Mouse (Mus musculus): Measurements from ENCODE around the gene Kif16b. TPM values are rescaled to one million over a fixed set of nuclear protein-coding genes. Genes with fewer than 3 reads are reported as not detected.

Kif16b gene
- total and polyA plus RNA-seq, 3 experiments: 10.7 to 32.0 (median 13.0) TPM

GRCm38 (mm10) chr2:142859452-142859851, 41.9 kb downstream of the Kif16b start:
- H3K4me1 ChIP-seq (ENCODE audit: control insufficient read depth in 1 of 2, insufficient read depth in 2 of 2, low read length in 2 of 2): no peaks in the 10 kb centered on the region
- H3K9ac ChIP-seq (ENCODE audit: control insufficient read depth, low read depth, low read length, poor library complexity, severe bottlenecking): no peak overlapping the region
- H3K36me3 ChIP-seq (ENCODE audit: control insufficient read depth in 1 of 2, insufficient read depth in 2 of 2, low read length in 2 of 2): peaks cover 0 to 3% of the 10 kb centered on the region in 2 experiments; a peak in 2 of 4 replicates
- H3K79me2 ChIP-seq (ENCODE audit: control insufficient read depth, insufficient read depth, low read length, poor library complexity): no peaks in the 10 kb centered on the region
- no peaks in the 10 kb centered on the region for H3K27me3 ChIP-seq (ENCODE audit: control insufficient read depth in 1 of 2, insufficient read depth in 2 of 2, low read length in 2 of 2)
- no peak for TF ChIP-seq KAT2A (conservative IDR thresholded peaks at IDR 0.05; ENCODE audit: low read depth, low read length)
- TF ChIP-seq ETS1 (IDR thresholded peaks at IDR 0.05; ENCODE audit: low read depth, low read length): no peak
- TF ChIP-seq ZNF384 (IDR thresholded peaks at IDR 0.05; ENCODE audit: low read depth, low read length): no peak
- no peak for TF ChIP-seq MAX (IDR thresholded peaks at IDR 0.05; ENCODE audit: low read length)
- TF ChIP-seq POLR2AphosphoS5 (IDR thresholded peaks at IDR 0.05; ENCODE audit: borderline replicate concordance, low read depth, low read length): no peak
- no peak for TF ChIP-seq MYB (IDR thresholded peaks at IDR 0.05; ENCODE audit: low read depth, low read length)
- no peak for TF ChIP-seq CHD2 (IDR thresholded peaks at IDR 0.05; ENCODE audit: low read length)
- no peak for TF ChIP-seq TAL1 (IDR thresholded peaks at IDR 0.05; ENCODE audit: low read length)
- peak; percentile 57 for TF ChIP-seq RAD21 (IDR thresholded peaks at IDR 0.05; ENCODE audit: low read depth, low read length)
- no peak for TF ChIP-seq ZKSCAN1 (IDR thresholded peaks at IDR 0.05; ENCODE audit: low read depth, low read length)
- TF ChIP-seq HCFC1 (IDR thresholded peaks at IDR 0.05; ENCODE audit: low read depth, low read length): no peak
- no peak for TF ChIP-seq TCF12 (IDR thresholded peaks at IDR 0.05; ENCODE audit: low read depth, low read length)
- no peak for TF ChIP-seq MYC (IDR thresholded peaks at IDR 0.05; ENCODE audit: low read depth, low read length)
- TF ChIP-seq NELFE (IDR thresholded peaks at IDR 0.05; ENCODE audit: low read depth, low read length): no peak
- no peak for TF ChIP-seq UBTF (IDR thresholded peaks at IDR 0.05; ENCODE audit: borderline replicate concordance, insufficient read depth, low read depth, low read length)
- peak; percentile 50 to 95 (median 50) for TF ChIP-seq CTCF (IDR thresholded peaks at IDR 0.05 in 2 of 3, conservative IDR thresholded peaks at IDR 0.05 in 1 of 3; ENCODE audit: control insufficient read depth in 1 of 3, insufficient read depth in 1 of 3, low read depth in 2 of 3, low read length in 3 of 3, poor library complexity in 1 of 3, severe bottlenecking in 1 of 3)
- no peak for TF ChIP-seq USF1 (IDR thresholded peaks at IDR 0.05; ENCODE audit: low read depth, low read length)
- no peak for TF ChIP-seq GATA1 (IDR thresholded peaks at IDR 0.05; ENCODE audit: low read depth, low read length)
- TF ChIP-seq MAFK (IDR thresholded peaks at IDR 0.05; ENCODE audit: borderline replicate concordance, low read depth, low read length): no peak
- TF ChIP-seq JUND (IDR thresholded peaks at IDR 0.05; ENCODE audit: low read depth, low read length): no peak
- TF ChIP-seq SMC3 (IDR thresholded peaks at IDR 0.05; ENCODE audit: low read depth, low read length): peak; percentile 72
- no peak for TF ChIP-seq NRF1 (IDR thresholded peaks at IDR 0.05; ENCODE audit: insufficient read depth, low read depth, low read length, poor library complexity, severe bottlenecking)
- TF ChIP-seq BHLHE40 (IDR thresholded peaks at IDR 0.05; ENCODE audit: borderline replicate concordance, low read depth, low read length): no peak
- TF ChIP-seq POLR2A (IDR thresholded peaks at IDR 0.05; ENCODE audit: control insufficient read depth in 1 of 2, insufficient read depth in 1 of 2, low read depth in 1 of 2, low read length in 2 of 2, poor library complexity in 1 of 2): no peak
- no peak overlapping the region for H3K4me3 ChIP-seq (ENCODE audit: control insufficient read depth in 1 of 2, insufficient read depth in 1 of 2, low read depth in 2 of 2, low read length in 2 of 2)
- no peak overlapping the region for H3K27ac ChIP-seq (ENCODE audit: control insufficient read depth, low read depth, low read length)
- peak; percentile 50 for DNase-seq (ENCODE audit: low read depth, low spot score)
- no peaks in the 10 kb centered on the region for H3K9me3 ChIP-seq (replicated peaks; ENCODE audit: insufficient read depth, low read length)
